Mouse (Mus musculus) embryonic facial prominence, embryonic 11.5 days (tissue): ENCODE measurements at regions not wholly inside any gene's neighbourhood (a gene's known extent, or its start where the extent isn't known, plus 50 kb on each side); places are given as distances from the start of the nearest gene placed in this dataset.

Source experiments
- ATAC-seq: fragments of 200-750 bp; cut with Nextera tagmentation; replicated peaks from 2 replicates; pipeline ENCODE4 v1.8.0; 2017; ENCODE audit warnings: low read depth; ENCODE audit not compliant: insufficient number of reproducible peaks, low FRiP score, low TSS enrichment
- DNase-seq: peaks from one replicate; pipeline ENCODE4 v3.0.0-alpha.2; 2015; ENCODE audit warnings: low spot score
- H3K27ac ChIP-seq: fragments of 300-500 bp; sonication (generic); replicated peaks from 2 replicates; pipeline ENCODE4 v1.5.1; 2014; ENCODE audit warnings: mild to moderate bottlenecking, low read depth, low read length, control low read depth
- H3K27me3 ChIP-seq: fragments of 300-500 bp; sonication (generic); 2 replicates; pipeline ENCODE4 v1.6.1; 2014; ENCODE audit warnings: mild to moderate bottlenecking, low read length, moderate library complexity, mixed read lengths; ENCODE audit not compliant: control insufficient read depth, insufficient read depth
- H3K36me3 ChIP-seq: fragments of 300-500 bp; sonication (generic); replicated peaks from 2 replicates; pipeline ENCODE4 v1.6.1; 2014; ENCODE audit warnings: low read depth, mild to moderate bottlenecking, low read length, moderate library complexity, mixed read lengths; ENCODE audit not compliant: control insufficient read depth, insufficient read depth
- H3K4me1 ChIP-seq: fragments of 300-500 bp; sonication (generic); 2 replicates; pipeline ENCODE4 v1.6.1; 2014; ENCODE audit warnings: low read length, mixed read lengths; ENCODE audit not compliant: control insufficient read depth, insufficient read depth
- H3K4me2 ChIP-seq: fragments of 300-500 bp; sonication (generic); 2 replicates; pipeline ENCODE4 v1.6.1; 2014; ENCODE audit warnings: low read depth, mild to moderate bottlenecking, control low read depth, low read length, moderate library complexity
- H3K4me3 ChIP-seq: fragments of 300-500 bp; sonication (generic); 2 replicates; pipeline ENCODE4 v1.5.1; 2014; ENCODE audit warnings: low read depth, low read length, control low read depth
- H3K9ac ChIP-seq: fragments of 300-500 bp; sonication (generic); replicated peaks from 2 replicates; pipeline ENCODE4 v1.6.1; 2014; ENCODE audit warnings: mild to moderate bottlenecking, control low read depth, low read length
- H3K9me3 ChIP-seq: fragments of 300-500 bp; sonication (generic); replicated peaks from 2 replicates; pipeline ENCODE4 v1.6.1; 2016; ENCODE audit warnings: mild to moderate bottlenecking, low read length, inconsistent platforms, mixed read lengths; ENCODE audit not compliant: control insufficient read depth
- WGBS: fragments of 180-500 bp; shearing (Covaris S2); extraction: QIAGEN DNeasy Blood & Tissue Kit; methylation state at CpG from one replicate; pipeline ENCODE4 v1.1.7; 2014; 5-methylcytosine and 5-hydroxymethylcytosine counted together

DNA sequence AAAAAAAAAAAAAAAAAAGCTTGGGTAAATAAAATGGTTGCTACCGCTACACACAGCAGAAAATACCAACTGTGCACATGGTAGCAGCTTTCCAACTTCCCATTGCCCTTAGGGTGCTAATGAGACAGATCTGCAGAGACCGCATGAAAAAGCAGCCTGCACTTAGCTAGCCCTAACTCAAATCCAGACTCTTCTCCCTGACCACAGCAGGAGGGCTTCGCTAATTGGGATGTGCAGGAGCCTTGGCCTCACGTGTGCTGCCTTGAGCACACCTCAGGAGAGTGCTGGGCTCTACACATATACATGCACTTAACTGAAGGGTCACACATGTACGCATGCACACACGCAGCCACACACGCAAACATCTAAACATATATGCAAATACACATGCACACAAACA, 178.9 kb downstream of the Sox4 start:
- Histone ChIP-seq H3K4me2 (no peak overlapping the region), H3K4me3 (no peak overlapping the region), H3K27ac (peak overlapping the region; percentile 5; the same call in 1 of the 2 replicates), H3K9me3 (no peaks in the 10 kb centered on the region), H3K4me1 (peaks cover 8% of the 10 kb centered on the region), H3K27me3 (no peaks in the 10 kb centered on the region), H3K9ac (no peak overlapping the region), H3K36me3 (no peaks in the 10 kb centered on the region)
- 50% methylated on average over 7 of the region's 7 CpGs for WGBS
- no peak for DNase-seq
- ATAC-seq, result peak; percentile 45

DNA sequence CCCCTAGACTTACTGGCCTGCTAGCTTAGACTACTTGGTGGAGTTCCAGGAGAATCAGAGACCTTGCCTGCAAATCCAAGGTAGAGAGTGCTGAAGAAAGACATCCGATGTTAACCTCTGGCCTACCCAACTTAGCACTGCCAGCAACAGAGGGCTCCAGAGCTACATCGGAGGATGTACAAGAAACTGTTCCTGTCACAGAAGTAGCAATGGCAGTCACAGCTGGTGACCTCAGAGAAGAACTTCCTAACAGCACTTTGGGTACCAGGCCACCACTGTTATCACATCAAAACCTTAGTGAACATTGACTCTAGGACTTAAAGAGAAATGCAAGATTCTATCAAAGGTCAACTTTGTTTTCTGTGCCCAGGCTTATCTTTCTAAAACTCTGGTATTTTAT, 180.0 kb downstream of the Sox4 start:
- DNase-seq (no peak), ATAC-seq (no peak)
- WGBS, result 89% methylated on average over 2 of the region's 2 CpGs
- no peaks in the 10 kb centered on the region for H3K9me3 ChIP-seq
- H3K36me3 ChIP-seq, result no peaks in the 10 kb centered on the region
- no peak overlapping the region for H3K27ac ChIP-seq
- H3K4me1 ChIP-seq, result peaks cover 8% of the 10 kb centered on the region
- H3K4me2 ChIP-seq, result no peak overlapping the region
- H3K27me3 ChIP-seq, result no peaks in the 10 kb centered on the region
- H3K9ac ChIP-seq, result no peak overlapping the region
- H3K4me3 ChIP-seq, result no peak overlapping the region

DNA sequence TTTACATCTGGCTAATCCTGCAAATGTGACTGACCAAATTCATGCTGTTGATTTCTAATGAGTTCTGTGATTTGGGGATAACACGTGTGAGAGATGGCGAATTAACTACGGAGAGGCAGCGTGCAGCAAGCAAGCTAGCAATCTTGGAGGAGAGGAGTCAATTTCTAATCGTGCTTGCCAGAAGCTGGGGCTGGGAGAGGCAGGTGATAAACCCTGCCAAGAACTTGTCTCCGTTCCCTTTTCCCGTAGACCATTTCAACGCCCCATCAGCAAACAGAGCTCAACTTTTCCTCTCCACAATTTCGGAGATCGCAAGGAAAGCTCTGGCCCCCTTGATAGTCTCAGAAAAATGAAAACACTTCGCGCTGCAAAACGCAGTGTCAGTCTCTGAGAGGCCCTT, 183.0 kb downstream of the Sox4 start:
- H3K4me1 ChIP-seq, result peaks cover 8% of the 10 kb centered on the region
- ATAC-seq, result no peak
- whole genome bisulfite sequencing, result 44% methylated on average over 13 of the region's 13 CpGs
- H3K36me3 ChIP-seq, result no peaks in the 10 kb centered on the region
- H3K4me2 ChIP-seq, result no peak overlapping the region
- DNase-seq, result no peak
- no peaks in the 10 kb centered on the region for H3K9me3 ChIP-seq
- H3K9ac ChIP-seq, result no peak overlapping the region
- no peaks in the 10 kb centered on the region for H3K27me3 ChIP-seq
- H3K27ac ChIP-seq, result no peak overlapping the region; the same call in 1 of the 2 replicates
- H3K4me3 ChIP-seq, result no peak overlapping the region

DNA sequence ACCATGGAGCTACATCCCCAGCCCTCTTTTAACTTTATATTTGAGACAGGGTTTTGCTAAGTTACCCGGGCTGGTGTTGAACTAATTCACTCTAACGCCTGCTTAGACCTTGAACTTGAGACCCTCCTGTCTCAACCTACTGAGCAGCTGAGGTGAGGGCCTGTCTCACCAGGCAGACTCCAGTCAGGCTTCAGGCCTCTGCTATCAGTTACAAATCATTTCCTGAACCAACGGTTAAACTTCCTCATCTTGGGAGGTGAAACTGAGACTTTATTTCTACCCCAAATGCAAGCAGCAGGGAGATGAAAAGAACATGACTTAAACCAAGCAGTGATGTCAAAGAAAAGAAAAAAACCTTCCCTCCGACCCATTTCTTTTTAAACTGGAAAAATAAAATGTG, 183.5 kb downstream of the Sox4 start:
- H3K4me1 ChIP-seq, result peaks cover 8% of the 10 kb centered on the region

DNA sequence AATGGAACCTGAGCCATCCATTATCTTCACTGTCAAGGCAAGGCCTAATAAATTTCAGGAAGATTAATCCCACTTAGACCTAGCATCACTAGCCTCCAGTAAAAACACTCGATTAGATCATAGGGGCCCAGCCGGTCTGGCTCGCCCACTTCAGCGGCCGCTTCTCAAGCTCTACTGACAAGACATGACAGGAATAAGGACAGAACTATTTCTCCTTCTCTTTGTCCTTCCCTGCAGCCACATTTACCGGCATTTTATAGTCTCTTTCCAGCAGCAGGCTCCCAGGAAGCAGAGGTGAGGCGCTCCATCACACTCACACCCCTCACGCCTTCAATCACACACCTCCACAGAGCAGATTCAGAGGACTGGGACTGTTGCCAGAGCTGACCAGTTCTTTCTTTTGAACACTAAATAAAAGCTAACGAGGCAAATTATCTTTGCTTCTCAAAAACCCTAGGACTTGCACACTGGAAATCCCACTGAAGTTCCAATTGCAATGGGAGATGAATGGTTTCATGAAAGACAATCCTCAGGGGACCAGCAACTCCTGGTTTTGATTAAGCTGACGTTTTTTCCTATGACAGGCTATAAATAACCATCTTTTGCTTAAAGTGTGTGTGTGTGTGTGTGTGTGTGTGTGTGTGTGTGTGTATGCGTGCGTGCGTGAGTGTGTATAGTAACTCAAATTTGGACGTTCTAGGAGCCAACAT, 184.6 kb downstream of the Sox4 start:
- H3K27me3 ChIP-seq, result no peaks in the 10 kb centered on the region
- H3K9ac ChIP-seq, result no peak overlapping the region
- DNase-seq (peak; percentile 77), ATAC-seq (0 out of 2 replicates have a peak, but pooled peaks have one; percentile 35)
- 45% methylated on average over 14 of the region's 14 CpGs for WGBS
- peaks cover 8% of the 10 kb centered on the region for H3K4me1 ChIP-seq
- no peak overlapping the region for H3K4me3 ChIP-seq
- no peak overlapping the region for H3K27ac ChIP-seq
- no peaks in the 10 kb centered on the region for H3K9me3 ChIP-seq
- no peaks in the 10 kb centered on the region for H3K36me3 ChIP-seq
- no peak overlapping the region for H3K4me2 ChIP-seq

More for the DNA sequence above, 183.5 kb downstream of the Sox4 start:
- Histone ChIP-seq H3K27ac (no peak overlapping the region; the same call in 1 of the 2 replicates), H3K4me3 (no peak overlapping the region), H3K27me3 (no peaks in the 10 kb centered on the region), H3K36me3 (no peaks in the 10 kb centered on the region), H3K9me3 (no peaks in the 10 kb centered on the region), H3K9ac (no peak overlapping the region), H3K4me2 (no peak overlapping the region)
- WGBS, result 51% methylated on average over 4 of the region's 4 CpGs
- no peak for ATAC-seq
- DNase-seq, result peak; percentile 42

DNA sequence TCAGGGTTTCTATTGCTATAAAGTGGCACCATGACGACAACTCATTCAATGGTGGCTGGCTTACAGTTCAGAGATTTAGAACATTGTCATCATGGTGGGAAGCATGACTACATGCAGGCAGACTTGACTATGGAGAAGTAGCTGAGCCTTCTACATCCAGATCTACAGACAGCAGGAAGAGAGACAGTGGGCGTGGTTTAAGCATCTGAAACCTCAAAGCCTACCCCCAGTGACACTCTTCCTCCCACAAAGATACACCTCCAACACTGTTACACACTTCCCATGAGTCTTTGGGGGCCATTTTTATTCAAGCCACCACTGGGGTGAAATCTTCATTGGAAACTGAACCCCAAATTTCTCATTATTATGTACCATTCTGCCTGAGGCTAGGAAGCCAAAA, 191.0 kb downstream of the Sox4 start:
- no peaks in the 10 kb centered on the region for H3K9me3 ChIP-seq
- WGBS, result 92% methylated on average over 2 of the region's 2 CpGs
- no peak for DNase-seq
- no peak overlapping the region for H3K4me3 ChIP-seq
- H3K4me2 ChIP-seq, result no peak overlapping the region
- H3K9ac ChIP-seq, result no peak overlapping the region
- no peaks in the 10 kb centered on the region for H3K27me3 ChIP-seq
- H3K4me1 ChIP-seq, result no peaks in the 10 kb centered on the region; the same call in 1 of the 2 replicates
- ATAC-seq, result no peak
- no peak overlapping the region for H3K27ac ChIP-seq
- H3K36me3 ChIP-seq, result no peaks in the 10 kb centered on the region

DNA sequence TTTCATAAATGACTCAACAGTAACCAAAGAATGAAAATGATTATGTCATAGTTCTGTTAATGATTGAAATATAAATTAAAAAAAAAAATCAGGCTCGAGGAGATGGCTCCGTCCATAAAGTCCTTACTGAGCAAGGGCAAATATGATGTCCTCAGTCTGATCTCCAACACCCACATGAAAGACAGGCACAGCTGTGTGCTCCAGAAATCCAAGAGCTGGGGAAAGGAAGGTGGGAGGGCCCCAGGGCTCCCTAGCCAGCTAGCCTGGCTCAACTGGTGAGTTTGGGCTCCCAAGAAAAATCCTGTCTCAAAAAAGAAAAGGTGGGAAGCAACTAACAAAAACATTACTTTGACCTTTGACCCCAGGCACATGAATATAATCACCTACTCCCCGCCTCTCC, 194.5 kb downstream of the Sox4 start:
- no peak overlapping the region for H3K4me3 ChIP-seq
- WGBS, result 40% methylated on average over 3 of the region's 3 CpGs
- DNase-seq, result no peak
- H3K4me1 ChIP-seq, result no peaks in the 10 kb centered on the region; the same call in none of the 2 replicates
- no peaks in the 10 kb centered on the region for H3K36me3 ChIP-seq
- H3K27me3 ChIP-seq, result no peaks in the 10 kb centered on the region
- no peak overlapping the region for H3K4me2 ChIP-seq
- no peaks in the 10 kb centered on the region for H3K9me3 ChIP-seq
- no peak overlapping the region for H3K9ac ChIP-seq
- ATAC-seq, result no peak
- H3K27ac ChIP-seq, result no peak overlapping the region

DNA sequence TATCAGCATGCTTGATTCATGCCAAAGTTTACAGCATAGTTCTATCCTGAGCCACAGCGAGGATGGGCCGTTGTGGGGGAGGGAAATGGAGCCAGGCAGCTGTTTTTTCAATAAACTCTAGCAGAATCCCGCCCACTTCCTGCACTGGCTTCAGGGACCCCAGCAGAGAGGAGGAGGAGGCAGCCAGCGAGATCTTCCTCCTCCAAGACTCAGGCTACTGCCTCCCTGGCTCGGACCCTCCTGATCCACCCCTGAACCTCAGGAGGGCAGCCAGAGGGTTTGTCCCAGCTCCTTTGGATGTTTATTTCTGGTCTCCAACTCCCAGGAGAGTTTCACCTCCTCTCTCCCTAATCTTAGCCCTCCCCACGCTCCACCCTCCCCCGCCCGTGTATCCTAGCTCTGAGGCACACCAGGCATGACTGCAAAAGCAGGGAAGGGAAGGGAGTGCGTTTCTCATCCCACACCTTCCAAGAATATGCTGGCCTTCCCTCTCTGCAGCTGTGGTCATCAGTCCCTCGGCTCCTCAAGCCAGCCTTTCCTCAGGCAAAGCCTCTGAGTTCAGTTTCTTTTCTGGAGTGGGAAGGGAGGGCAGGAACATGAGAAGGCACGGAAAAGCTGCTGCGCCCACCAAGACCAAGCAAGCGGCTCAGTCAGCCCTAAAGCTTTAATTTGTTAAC, 195.5 kb downstream of the Sox4 start:
- Histone ChIP-seq H3K27ac (peak overlapping the region; percentile 81), H3K9ac (peak overlapping the region; percentile 49), H3K4me1 (no peaks in the 10 kb centered on the region; the same call in none of the 2 replicates), H3K4me2 (peak overlapping the region; percentile 55), H3K27me3 (no peaks in the 10 kb centered on the region), H3K9me3 (no peaks in the 10 kb centered on the region), H3K36me3 (no peaks in the 10 kb centered on the region), H3K4me3 (peak overlapping the region; percentile 26; the same call in 1 of the 2 replicates)
- 1% methylated on average over 13 of the region's 13 CpGs for WGBS
- DNase-seq (peak; percentile 80), ATAC-seq (peak; percentile 84)
